In genomic region chr5:91501361-91501760, GRCm38 (mm10) we compare ENCODE assay signal across 12 mouse cellular contexts.
"Had no signal": no experiment of that assay in that cellular context is flagged by ENCODE, and none has a peak within 500 bp of the region (broad histone marks: within the 10 kb centered on the region; RNA-seq: fewer than 3 reads in every experiment).

No protein-coding gene starts in this region.

- DNase-seq: left cerebral cortex, postnatal 4 days; liver; liver, embryonic 13.5 days; liver, postnatal 0 days; lung, adult 18-20 months; lung, adult 2 months; lung, embryonic 14.5 days; lung, postnatal 10 days; lung, postnatal 14 days; lung, postnatal 36 days; lung, postnatal 4 days; midbrain, embryonic 14.5 days had no signal
